Comparison of ENCODE assay signal across 9 mouse cellular contexts in genomic region chr17:8856430-8857371, GRCm38 (mm10).
DNase-seq lines count a peak whose midpoint lies in the region; ATAC-seq lines count a peak whose summit lies in the region.
"Had no signal": no experiment of that assay in that cellular context is flagged by ENCODE, and none has a peak within 500 bp of the region (broad histone marks: within the 10 kb centered on the region; RNA-seq: fewer than 3 reads in every experiment).

No protein-coding gene starts in this region.

- intact Hi-C loops in heart, postnatal 14 days (cut with DNase I): no loop called here

- H3K27me3 ChIP-seq in forebrain, embryonic 10.5 days (ENCODE audit: poor library complexity, severe bottlenecking): no peaks in the 10 kb centered on the region
- peaks cover 5% of the 10 kb centered on the region; the same call in 1 of the 2 replicates for H3K27me3 ChIP-seq in limb, embryonic 10.5 days (ENCODE audit: low read depth, poor library complexity, severe bottlenecking)
- H3K27me3 ChIP-seq in midbrain, embryonic 11.5 days (ENCODE audit: control insufficient read depth, insufficient read depth, low read length): no peaks in the 10 kb centered on the region
- no peaks in the 10 kb centered on the region for H3K27me3 ChIP-seq in stomach, embryonic 14.5 days (ENCODE audit: control insufficient read depth, insufficient read depth, low read length)

- peak overlapping the region; percentile 66 for H3K27ac ChIP-seq in forebrain, embryonic 10.5 days
- no peak overlapping the region; the same call in 1 of the 2 replicates for H3K27ac ChIP-seq in limb, embryonic 10.5 days
- no peak overlapping the region for H3K27ac ChIP-seq in midbrain, embryonic 11.5 days (ENCODE audit: low read depth, low read length)
- H3K27ac ChIP-seq in stomach, embryonic 14.5 days (ENCODE audit: low read length): no peak overlapping the region

- H3K9me3 ChIP-seq in forebrain, embryonic 10.5 days: no peaks in the 10 kb centered on the region
- no peaks in the 10 kb centered on the region for H3K9me3 ChIP-seq in limb, embryonic 10.5 days (replicated peaks)
- no peaks in the 10 kb centered on the region for H3K9me3 ChIP-seq in midbrain, embryonic 11.5 days (ENCODE audit: control insufficient read depth, low read length)
- H3K9me3 ChIP-seq in stomach, embryonic 14.5 days (ENCODE audit: control insufficient read depth, low read depth, low read length): no peaks in the 10 kb centered on the region

- peak; percentile 64; the same call in 1 of the 2 replicates for ATAC-seq in midbrain, embryonic 11.5 days (ENCODE audit: low FRiP score)
- peak; percentile 53; the same call in 1 of the 2 replicates for ATAC-seq in stomach, embryonic 14.5 days (ENCODE audit: insufficient number of reproducible peaks, insufficient read depth, low FRiP score, low read depth)

- H3K4me1 ChIP-seq in forebrain, embryonic 10.5 days: peaks cover 21% of the 10 kb centered on the region
- peaks cover 25% of the 10 kb centered on the region for H3K4me1 ChIP-seq in limb, embryonic 10.5 days
- H3K4me1 ChIP-seq in midbrain, embryonic 11.5 days (ENCODE audit: control insufficient read depth, insufficient read depth, low read length): peaks cover 6% of the 10 kb centered on the region; the same call in 1 of the 2 replicates
- peaks cover 5% of the 10 kb centered on the region; the same call in 1 of the 2 replicates for H3K4me1 ChIP-seq in stomach, embryonic 14.5 days (ENCODE audit: control insufficient read depth, insufficient read depth, low read length)

- H3K4me3 ChIP-seq in forebrain, embryonic 10.5 days: peak overlapping the region; percentile 42
- H3K4me3 ChIP-seq in limb, embryonic 10.5 days: peak overlapping the region; percentile 34
- no peak overlapping the region for H3K4me3 ChIP-seq in midbrain, embryonic 11.5 days (ENCODE audit: low read depth, low read length)
- no peak overlapping the region for H3K4me3 ChIP-seq in stomach, embryonic 14.5 days (ENCODE audit: low read depth, low read length)

- WGBS in forebrain, embryonic 10.5 days: 40% methylated on average over 22 of the region's 22 CpGs
- WGBS in limb, embryonic 10.5 days: 39% methylated on average over 22 of the region's 22 CpGs
- 40% methylated on average over 22 of the region's 22 CpGs for WGBS in midbrain, embryonic 11.5 days
- 35% methylated on average over 22 of the region's 22 CpGs for WGBS in stomach, embryonic 14.5 days

- no peaks in the 10 kb centered on the region for H3K36me3 ChIP-seq in forebrain, embryonic 10.5 days (replicated peaks)
- no peaks in the 10 kb centered on the region for H3K36me3 ChIP-seq in limb, embryonic 10.5 days
- no peaks in the 10 kb centered on the region for H3K36me3 ChIP-seq in midbrain, embryonic 11.5 days (ENCODE audit: control insufficient read depth, insufficient read depth, low read length)
- no peaks in the 10 kb centered on the region for H3K36me3 ChIP-seq in stomach, embryonic 14.5 days (ENCODE audit: control insufficient read depth, insufficient read depth, low read length)
- H3K36me3 ChIP-seq: G1E had no signal

- H3K4me2 ChIP-seq in midbrain, embryonic 11.5 days: peak overlapping the region; percentile 36
- H3K4me2 ChIP-seq in stomach, embryonic 14.5 days (replicated peaks; ENCODE audit: low read depth, low read length): peak overlapping the region; percentile 31

- DNase-seq in right cerebral cortex, postnatal 14 days: peak; percentile 41
- DNase-seq in right cerebral cortex, adult 18-20 months: no peak
- DNase-seq in forebrain, embryonic 10.5 days (ENCODE audit: extremely low spot score, low spot score): peak; percentile 81
- peak; percentile 79 to 80 for DNase-seq in heart, postnatal 14 days
- peak; percentile 91 for DNase-seq in limb, embryonic 10.5 days (ENCODE audit: low spot score)
- peak; percentile 98 for DNase-seq in midbrain, embryonic 11.5 days (ENCODE audit: low spot score, missing footprints)
- no peak for DNase-seq in frontal cortex, postnatal 14 days (ENCODE audit: low spot score in 2 of 2)

- no peak overlapping the region for H3K9ac ChIP-seq in midbrain, embryonic 11.5 days (ENCODE audit: low read length)
- no peak overlapping the region for H3K9ac ChIP-seq in stomach, embryonic 14.5 days (replicated peaks; ENCODE audit: low read depth, low read length)

Comparison
In these comparisons a context has a peak if more than half of its experiments do, and no peak if none do; other contexts are left out.
1. DNase-seq: peak in right cerebral cortex, postnatal 14 days (single experiment), forebrain, embryonic 10.5 days (single experiment), heart, postnatal 14 days (2 of 2), limb, embryonic 10.5 days (single experiment) and midbrain, embryonic 11.5 days (single experiment); none in right cerebral cortex, adult 18-20 months (single experiment) and frontal cortex, postnatal 14 days (0 of 2).
2. H3K4me3 ChIP-seq: peak in forebrain, embryonic 10.5 days (single experiment) and limb, embryonic 10.5 days (single experiment); none in midbrain, embryonic 11.5 days (single experiment) and stomach, embryonic 14.5 days (single experiment).